28 mouse cellular contexts compared by ENCODE assay signal in the genomic region with DNA sequence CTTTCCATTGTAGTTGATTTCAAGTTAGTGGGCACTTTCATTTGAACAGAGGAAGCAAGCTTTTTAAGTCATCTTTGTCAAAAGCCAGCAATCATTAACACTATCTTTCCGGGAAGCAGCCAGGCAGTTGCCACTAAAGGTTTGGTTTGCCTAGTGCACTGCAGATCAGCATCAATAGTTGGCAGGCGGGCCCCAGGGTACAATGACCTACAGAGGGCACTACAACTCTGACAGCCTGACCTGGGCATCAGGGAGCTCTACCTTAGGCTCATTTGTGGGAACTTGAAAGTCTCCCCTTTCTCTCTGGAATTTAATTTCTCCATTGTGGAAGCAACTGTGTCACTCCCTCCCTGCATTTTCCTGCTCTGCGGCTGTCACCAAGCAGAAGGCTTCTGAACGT.
DNase-seq lines count a peak whose midpoint lies in the region; ATAC-seq and TF ChIP-seq lines count a peak whose summit lies in the region.
"Had no signal": no experiment of that assay in that cellular context is flagged by ENCODE, and none has a peak within 500 bp of the region (broad histone marks: within the 10 kb centered on the region; RNA-seq: fewer than 3 reads in every experiment).

No protein-coding gene starts in this region.

- H3K27me3 ChIP-seq in heart, adult 2 months (ENCODE audit: control insufficient read depth, insufficient read depth, low read length) = peaks cover 3% of the 10 kb centered on the region; the same call in 1 of the 2 replicates
- no peaks in the 10 kb centered on the region for H3K27me3 ChIP-seq in kidney, adult 2 months (replicated peaks; ENCODE audit: control insufficient read depth, insufficient read depth, low read length)
- H3K27me3 ChIP-seq in kidney, embryonic 16.5 days (ENCODE audit: insufficient read depth, low read length) = no peaks in the 10 kb centered on the region
- no peaks in the 10 kb centered on the region for H3K27me3 ChIP-seq in liver, postnatal 0 days (ENCODE audit: insufficient read depth, low read length)
- no peaks in the 10 kb centered on the region for H3K27me3 ChIP-seq in liver, embryonic 11.5 days (replicated peaks; ENCODE audit: control insufficient read depth, insufficient read depth, low read length)
- H3K27me3 ChIP-seq: CH12.LX had no signal

- peak; percentile 61 for DNase-seq in heart, adult 11 months
- DNase-seq in heart, adult 2 months = no peak
- DNase-seq in kidney, adult 2 months = peak; percentile 51
- no peak for DNase-seq in kidney, postnatal 10 days
- peak; percentile 32 to 54 for DNase-seq in kidney, postnatal 36 days
- DNase-seq in liver, postnatal 0 days = peak; percentile 31
- DNase-seq in liver, embryonic 11.5 days (ENCODE audit: low spot score) = no peak
- DNase-seq: adrenal gland, postnatal 10 days; B cell, adult 2 months; cerebellum, adult 18-20 months; cerebellum, adult 9-10 months; cerebellum, postnatal 14 days; forebrain, postnatal 0 days; gastrocnemius, adult 2 months; gastrocnemius, postnatal 14 days; heart, adult 18-20 months; heart, postnatal 14 days; heart, postnatal 4 days had no signal

- H3K9me3 ChIP-seq in kidney, embryonic 16.5 days (ENCODE audit: low read length) = peaks cover 4% of the 10 kb centered on the region; the same call in 1 of the 2 replicates
- no peaks in the 10 kb centered on the region for H3K9me3 ChIP-seq in liver, postnatal 0 days (ENCODE audit: low read length)
- no peaks in the 10 kb centered on the region for H3K9me3 ChIP-seq in liver, embryonic 11.5 days (ENCODE audit: control insufficient read depth, low read length)
- H3K9me3 ChIP-seq: forebrain, embryonic 10.5 days; heart, embryonic 10.5 days; heart, embryonic 13.5 days had no signal

- intact Hi-C loops in heart, adult 2 months (cut with DNase I) = no loop called here

- no peak overlapping the region for H3K4me2 ChIP-seq in kidney, embryonic 16.5 days (replicated peaks; ENCODE audit: low read depth, low read length)
- H3K4me2 ChIP-seq in liver, postnatal 0 days (ENCODE audit: low read depth, low read length) = no peak overlapping the region
- no peak overlapping the region for H3K4me2 ChIP-seq in liver, embryonic 11.5 days
- H3K4me2 ChIP-seq: heart, embryonic 13.5 days; hindbrain, embryonic 14.5 days had no signal

- no peak overlapping the region for H3K27ac ChIP-seq in heart, adult 2 months
- no peak overlapping the region for H3K27ac ChIP-seq in kidney, adult 2 months (ENCODE audit: insufficient read depth, low read depth, low read length)
- H3K27ac ChIP-seq in kidney, embryonic 16.5 days (ENCODE audit: low read length) = no peak overlapping the region
- H3K27ac ChIP-seq in liver, postnatal 0 days (ENCODE audit: low read depth) = no peak overlapping the region
- H3K27ac ChIP-seq in liver, embryonic 11.5 days (ENCODE audit: low read depth, low read length) = no peak overlapping the region
- H3K27ac ChIP-seq: forebrain, embryonic 10.5 days; gastrocnemius, adult 2 months; heart, embryonic 10.5 days; heart, embryonic 13.5 days; hindbrain, embryonic 14.5 days; hindbrain, postnatal 0 days had no signal

- TF ChIP-seq POLR2A in heart, adult 2 months (IDR thresholded peaks at IDR 0.05; ENCODE audit: insufficient read depth, low read depth, low read length) = no peak
- no peak for TF ChIP-seq POLR2A in kidney, adult 2 months (IDR thresholded peaks at IDR 0.05; ENCODE audit: low read depth, low read length)

- no peak for TF ChIP-seq CTCF in heart, adult 2 months (IDR thresholded peaks at IDR 0.05)
- peak; percentile 45 for TF ChIP-seq CTCF in kidney, adult 2 months (conservative IDR thresholded peaks at IDR 0.05; ENCODE audit: insufficient read depth, insufficient read length, low read depth, low read length)
- TF ChIP-seq CTCF in liver, postnatal 0 days (IDR thresholded peaks at IDR 0.05; ENCODE audit: low read depth) = peak; percentile 37

- H3K36me3 ChIP-seq in heart, adult 2 months (ENCODE audit: control insufficient read depth, insufficient read depth, low read length) = no peaks in the 10 kb centered on the region
- H3K36me3 ChIP-seq in kidney, adult 2 months (ENCODE audit: control insufficient read depth, insufficient read depth, low read length) = no peaks in the 10 kb centered on the region
- H3K36me3 ChIP-seq in kidney, embryonic 16.5 days (ENCODE audit: insufficient read depth, low read length) = no peaks in the 10 kb centered on the region
- no peaks in the 10 kb centered on the region for H3K36me3 ChIP-seq in liver, postnatal 0 days (replicated peaks; ENCODE audit: insufficient read depth, low read length)
- no peaks in the 10 kb centered on the region for H3K36me3 ChIP-seq in liver, embryonic 11.5 days (ENCODE audit: control insufficient read depth, insufficient read depth, low read length)
- H3K36me3 ChIP-seq: forebrain, embryonic 10.5 days; G1E; heart, embryonic 10.5 days; heart, embryonic 13.5 days had no signal

- 49% methylated on average over 4 of the region's 4 CpGs for WGBS in heart, adult 2 months
- WGBS in kidney, adult 2 months = 49% methylated on average over 4 of the region's 4 CpGs
- 29% methylated on average over 4 of the region's 4 CpGs for WGBS in kidney, embryonic 16.5 days
- WGBS in liver, postnatal 0 days (ENCODE audit: insufficient replicate concordance) = 40% methylated on average over 4 of the region's 4 CpGs
- 48% methylated on average over 4 of the region's 4 CpGs for WGBS in liver, embryonic 11.5 days

- no peak for ATAC-seq in kidney, embryonic 16.5 days (ENCODE audit: low FRiP score, low TSS enrichment)
- no peak for ATAC-seq in liver, postnatal 0 days
- no peak for ATAC-seq in liver, embryonic 11.5 days (replicated peaks; ENCODE audit: low FRiP score)
- ATAC-seq: forebrain, embryonic 14.5 days; forebrain, postnatal 0 days; hindbrain, postnatal 0 days; Patski had no signal

- no peak overlapping the region for H3K9ac ChIP-seq in heart, adult 2 months (ENCODE audit: low read depth, low read length)
- H3K9ac ChIP-seq in kidney, embryonic 16.5 days (replicated peaks; ENCODE audit: low read length) = no peak overlapping the region
- H3K9ac ChIP-seq in liver, postnatal 0 days (replicated peaks) = no peak overlapping the region
- no peak overlapping the region for H3K9ac ChIP-seq in liver, embryonic 11.5 days (ENCODE audit: low read depth, low read length)
- H3K9ac ChIP-seq: forebrain, postnatal 0 days; heart, embryonic 13.5 days; hindbrain, embryonic 14.5 days had no signal

- no peaks in the 10 kb centered on the region for H3K79me2 ChIP-seq in heart, adult 2 months (replicated peaks; ENCODE audit: control insufficient read depth, insufficient read depth, low read length)

- H3K4me1 ChIP-seq in heart, adult 2 months (ENCODE audit: control insufficient read depth, insufficient read depth, low read length) = no peaks in the 10 kb centered on the region
- H3K4me1 ChIP-seq in kidney, adult 2 months (ENCODE audit: control insufficient read depth, insufficient read depth, low read length) = peaks cover 7% of the 10 kb centered on the region; the same call in 1 of the 2 replicates
- peaks cover 12% of the 10 kb centered on the region for H3K4me1 ChIP-seq in kidney, embryonic 16.5 days (ENCODE audit: insufficient read depth, low read length)
- H3K4me1 ChIP-seq in liver, postnatal 0 days (ENCODE audit: insufficient read depth) = no peaks in the 10 kb centered on the region
- no peaks in the 10 kb centered on the region for H3K4me1 ChIP-seq in liver, embryonic 11.5 days (replicated peaks; ENCODE audit: control insufficient read depth, insufficient read depth, low read length)
- H3K4me1 ChIP-seq: heart, embryonic 10.5 days; heart, embryonic 13.5 days had no signal

- no peak for TF ChIP-seq EP300 in heart, adult 2 months (IDR thresholded peaks at IDR 0.05; ENCODE audit: insufficient read depth, low read depth, low read length)
- TF ChIP-seq EP300 in liver, postnatal 0 days (IDR thresholded peaks at IDR 0.05; ENCODE audit: low read depth) = no peak

- no peak overlapping the region for H3K4me3 ChIP-seq in heart, adult 2 months
- no peak overlapping the region for H3K4me3 ChIP-seq in kidney, adult 2 months (ENCODE audit: insufficient read depth, low read depth, low read length)
- H3K4me3 ChIP-seq in kidney, embryonic 16.5 days (ENCODE audit: low read length) = no peak overlapping the region
- H3K4me3 ChIP-seq in liver, postnatal 0 days (ENCODE audit: low read depth, low read length) = no peak overlapping the region
- no peak overlapping the region for H3K4me3 ChIP-seq in liver, embryonic 11.5 days (ENCODE audit: low read depth, low read length)
- H3K4me3 ChIP-seq: forebrain, embryonic 10.5 days; gastrocnemius, adult 2 months; heart, embryonic 10.5 days; heart, embryonic 13.5 days had no signal

Comparison
In these comparisons a context has a peak if more than half of its experiments do, and no peak if none do; other contexts are left out.
1. DNase-seq: peak in heart, adult 11 months (single experiment), kidney, adult 2 months (single experiment), kidney, postnatal 36 days (2 of 2) and liver, postnatal 0 days (single experiment); none in heart, adult 2 months (0 of 2), kidney, postnatal 10 days (single experiment) and liver, embryonic 11.5 days (single experiment).